Mouse (Mus musculus): Measurements from ENCODE around the gene Tecpr2. TPM values are rescaled to one million over a fixed set of nuclear protein-coding genes. Genes with fewer than 3 reads are reported as not detected.

Tecpr2 gene
- polyA plus RNA-seq, 2 experiments: 3.8 to 10.1 TPM

DNA sequence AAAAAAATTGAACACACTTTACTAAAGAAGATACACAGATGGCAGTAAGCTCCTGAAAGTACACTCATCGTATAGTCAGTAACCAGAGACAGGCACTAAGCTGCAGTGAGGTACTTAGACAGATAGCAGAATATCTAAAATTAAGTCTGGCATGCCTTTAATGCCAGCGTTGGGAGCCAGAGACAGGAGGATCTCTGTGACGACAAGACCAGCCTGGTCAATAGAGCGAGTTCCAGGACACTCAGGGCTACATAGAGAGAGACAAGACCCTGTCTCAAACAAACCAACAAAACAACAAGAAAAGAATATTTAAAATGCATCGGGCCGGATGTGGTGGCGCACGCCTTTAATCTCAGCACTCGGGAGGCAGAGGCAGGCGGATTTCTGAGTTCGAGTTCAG, 109.0 kb downstream of the Tecpr2 start:
- 96% methylated on average over 11 of the region's 11 CpGs for WGBS
- no peak overlapping the region for H3K27ac ChIP-seq (replicated peaks; ENCODE audit: low read depth, low read length)
- no peak overlapping the region for H3K4me3 ChIP-seq (replicated peaks; ENCODE audit: low read length)
- DNase-seq (ENCODE audit: low spot score): no peak
- no peak overlapping the region for H3K9ac ChIP-seq (ENCODE audit: low read depth, low read length, severe bottlenecking)
- ATAC-seq (ENCODE audit: low FRiP score, low read depth): no peak
- no peaks in the 10 kb centered on the region for H3K4me1 ChIP-seq (ENCODE audit: control insufficient read depth, insufficient read depth, low read length)
- TF ChIP-seq POLR2A (IDR thresholded peaks at IDR 0.05; ENCODE audit: borderline replicate concordance, extremely low read depth, insufficient read depth, insufficient read length): no peak
- no peaks in the 10 kb centered on the region for H3K9me3 ChIP-seq (ENCODE audit: control insufficient read depth, low read length)
- H3K36me3 ChIP-seq (ENCODE audit: control insufficient read depth, insufficient read depth, low read length): no peaks in the 10 kb centered on the region
- H3K4me2 ChIP-seq (replicated peaks; ENCODE audit: low read depth, low read length, severe bottlenecking): no peak overlapping the region
- H3K27me3 ChIP-seq (ENCODE audit: control insufficient read depth, insufficient read depth, low read length): no peaks in the 10 kb centered on the region

DNA sequence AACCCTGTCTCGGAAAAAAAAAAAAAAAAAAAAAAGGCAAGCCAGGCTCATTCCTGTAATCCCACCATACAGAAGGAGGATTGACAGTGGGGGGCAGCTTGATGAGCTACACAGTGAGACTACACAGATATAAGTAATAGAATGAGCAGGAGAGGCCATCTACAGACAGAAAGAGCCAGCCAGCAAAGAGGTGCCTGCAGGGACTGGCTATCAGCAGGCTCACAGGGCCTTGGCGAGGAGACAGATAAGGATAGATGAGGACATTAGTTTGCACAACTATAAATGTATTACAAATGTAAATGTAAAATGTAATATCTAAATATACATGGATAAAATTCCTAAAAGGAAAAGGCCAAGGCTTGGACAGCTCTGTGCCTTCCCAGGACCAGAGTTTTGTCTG, 110.8 kb downstream of the Tecpr2 start:
- no peaks in the 10 kb centered on the region for H3K27me3 ChIP-seq (ENCODE audit: control insufficient read depth, insufficient read depth, low read length)
- ATAC-seq (ENCODE audit: low FRiP score, low read depth) (no peak), DNase-seq (ENCODE audit: low spot score) (no peak)
- no peak for TF ChIP-seq POLR2A (IDR thresholded peaks at IDR 0.05; ENCODE audit: borderline replicate concordance, extremely low read depth, insufficient read depth, insufficient read length)
- H3K9ac ChIP-seq (ENCODE audit: low read depth, low read length, severe bottlenecking): no peak overlapping the region
- no peak overlapping the region for H3K4me3 ChIP-seq (replicated peaks; ENCODE audit: low read length)
- 81% methylated on average over 2 of the region's 2 CpGs for WGBS
- no peaks in the 10 kb centered on the region for H3K9me3 ChIP-seq (ENCODE audit: control insufficient read depth, low read length)
- H3K4me2 ChIP-seq (replicated peaks; ENCODE audit: low read depth, low read length, severe bottlenecking): no peak overlapping the region
- no peaks in the 10 kb centered on the region for H3K36me3 ChIP-seq (ENCODE audit: control insufficient read depth, insufficient read depth, low read length)
- no peaks in the 10 kb centered on the region for H3K4me1 ChIP-seq (ENCODE audit: control insufficient read depth, insufficient read depth, low read length)
- no peak overlapping the region for H3K27ac ChIP-seq (replicated peaks; ENCODE audit: low read depth, low read length)

DNA sequence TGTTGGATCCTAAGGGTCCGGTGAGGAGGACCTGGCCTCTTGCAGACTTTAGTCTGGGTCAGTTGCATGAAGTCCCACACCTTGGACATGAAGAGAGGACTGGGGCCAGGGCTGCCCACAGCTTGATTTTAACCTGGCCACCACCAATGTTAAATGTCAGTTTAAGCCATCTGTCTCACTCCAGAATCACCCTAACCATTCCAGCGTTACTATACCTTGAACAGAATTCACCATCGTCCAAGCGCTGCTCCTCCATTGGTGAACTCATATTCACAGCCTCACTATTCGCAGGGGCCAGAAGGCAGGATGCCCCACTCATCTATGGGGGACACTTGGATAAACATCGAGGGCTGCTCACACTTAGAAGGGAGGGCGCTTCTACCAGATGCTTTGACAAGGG, 111.9 kb downstream of the Tecpr2 start:
- H3K4me3 ChIP-seq (replicated peaks; ENCODE audit: low read length): no peak overlapping the region
- 95% methylated on average over 7 of the region's 7 CpGs for WGBS
- DNase-seq (ENCODE audit: low spot score) (no peak), ATAC-seq (ENCODE audit: low FRiP score, low read depth) (no peak)
- no peak for TF ChIP-seq POLR2A (IDR thresholded peaks at IDR 0.05; ENCODE audit: borderline replicate concordance, extremely low read depth, insufficient read depth, insufficient read length)
- H3K9ac ChIP-seq (ENCODE audit: low read depth, low read length, severe bottlenecking): no peak overlapping the region
- no peak overlapping the region for H3K4me2 ChIP-seq (replicated peaks; ENCODE audit: low read depth, low read length, severe bottlenecking)
- H3K27me3 ChIP-seq (ENCODE audit: control insufficient read depth, insufficient read depth, low read length): no peaks in the 10 kb centered on the region
- no peak overlapping the region for H3K27ac ChIP-seq (replicated peaks; ENCODE audit: low read depth, low read length)
- H3K4me1 ChIP-seq (ENCODE audit: control insufficient read depth, insufficient read depth, low read length): peaks cover under 1% of the 10 kb centered on the region; the same call in 1 of the 2 replicates
- H3K36me3 ChIP-seq (ENCODE audit: control insufficient read depth, insufficient read depth, low read length): no peaks in the 10 kb centered on the region
- H3K9me3 ChIP-seq (ENCODE audit: control insufficient read depth, low read length): no peaks in the 10 kb centered on the region

DNA sequence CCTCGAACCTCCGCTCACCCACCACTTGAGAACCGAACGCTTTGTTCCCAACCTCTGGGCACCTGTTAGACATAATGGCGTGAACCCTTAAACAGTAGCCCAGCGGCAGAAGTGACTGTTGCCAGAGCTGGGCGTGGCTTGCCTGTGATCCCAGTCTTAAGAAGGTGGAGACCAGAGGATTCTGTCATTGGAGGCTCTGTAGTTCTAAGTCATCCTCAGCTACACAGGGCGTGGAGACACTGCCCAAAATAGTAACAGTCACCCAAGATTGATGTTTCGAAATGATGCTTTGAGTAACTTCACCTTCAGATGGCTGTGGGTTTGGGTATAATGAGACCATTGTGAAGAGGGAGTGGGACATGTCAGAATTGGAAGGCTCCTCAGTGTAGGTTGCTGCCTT, 115.1 kb downstream of the Tecpr2 start:
- ATAC-seq (ENCODE audit: low FRiP score, low read depth): no peak
- no peak for TF ChIP-seq POLR2A (IDR thresholded peaks at IDR 0.05; ENCODE audit: borderline replicate concordance, extremely low read depth, insufficient read depth, insufficient read length)

DNA sequence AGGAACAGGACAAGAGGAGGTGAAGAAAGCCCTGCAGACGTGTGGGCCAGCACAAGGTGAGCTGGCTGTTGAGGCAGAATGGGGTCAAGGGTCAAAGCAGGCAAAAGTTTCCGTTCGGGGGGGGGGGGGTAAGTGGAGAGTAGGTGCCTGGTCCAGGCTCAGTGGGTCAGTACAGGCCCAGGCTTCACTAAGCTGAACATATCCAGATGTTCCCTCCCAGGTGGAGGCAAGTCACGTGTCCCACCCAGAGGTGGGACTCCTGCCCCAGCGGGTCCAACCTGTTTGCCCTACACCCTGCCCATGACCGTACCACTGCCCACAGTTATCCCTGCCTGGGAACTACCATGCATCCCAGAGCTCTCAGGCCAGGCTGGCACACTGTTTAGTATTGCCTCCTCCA, 116.7 kb downstream of the Tecpr2 start:
- 70% methylated on average over 4 of the region's 6 CpGs for WGBS
- Histone ChIP-seq H3K27ac (replicated peaks; ENCODE audit: low read depth, low read length) (no peak overlapping the region), H3K27me3 (ENCODE audit: control insufficient read depth, insufficient read depth, low read length) (no peaks in the 10 kb centered on the region), H3K9ac (ENCODE audit: low read depth, low read length, severe bottlenecking) (no peak overlapping the region), H3K9me3 (ENCODE audit: control insufficient read depth, low read length) (no peaks in the 10 kb centered on the region), H3K4me2 (replicated peaks; ENCODE audit: low read depth, low read length, severe bottlenecking) (no peak overlapping the region), H3K4me1 (ENCODE audit: control insufficient read depth, insufficient read depth, low read length) (peaks cover 23% of the 10 kb centered on the region), H3K4me3 (replicated peaks; ENCODE audit: low read length) (no peak overlapping the region), H3K36me3 (ENCODE audit: control insufficient read depth, insufficient read depth, low read length) (no peaks in the 10 kb centered on the region)
- DNase-seq (ENCODE audit: low spot score) (no peak), ATAC-seq (ENCODE audit: low FRiP score, low read depth) (no peak)
- no peak for TF ChIP-seq POLR2A (IDR thresholded peaks at IDR 0.05; ENCODE audit: borderline replicate concordance, extremely low read depth, insufficient read depth, insufficient read length)

More for the DNA sequence above, 115.1 kb downstream of the Tecpr2 start:
- 71% methylated on average over 9 of the region's 9 CpGs for WGBS
- Histone ChIP-seq H3K4me1 (ENCODE audit: control insufficient read depth, insufficient read depth, low read length) (peaks cover 18% of the 10 kb centered on the region), H3K9me3 (ENCODE audit: control insufficient read depth, low read length) (no peaks in the 10 kb centered on the region), H3K4me3 (replicated peaks; ENCODE audit: low read length) (no peak overlapping the region), H3K27me3 (ENCODE audit: control insufficient read depth, insufficient read depth, low read length) (no peaks in the 10 kb centered on the region), H3K27ac (replicated peaks; ENCODE audit: low read depth, low read length) (no peak overlapping the region), H3K36me3 (ENCODE audit: control insufficient read depth, insufficient read depth, low read length) (no peaks in the 10 kb centered on the region), H3K9ac (ENCODE audit: low read depth, low read length, severe bottlenecking) (no peak overlapping the region), H3K4me2 (replicated peaks; ENCODE audit: low read depth, low read length, severe bottlenecking) (no peak overlapping the region)
- no peak for DNase-seq (ENCODE audit: low spot score)

DNA sequence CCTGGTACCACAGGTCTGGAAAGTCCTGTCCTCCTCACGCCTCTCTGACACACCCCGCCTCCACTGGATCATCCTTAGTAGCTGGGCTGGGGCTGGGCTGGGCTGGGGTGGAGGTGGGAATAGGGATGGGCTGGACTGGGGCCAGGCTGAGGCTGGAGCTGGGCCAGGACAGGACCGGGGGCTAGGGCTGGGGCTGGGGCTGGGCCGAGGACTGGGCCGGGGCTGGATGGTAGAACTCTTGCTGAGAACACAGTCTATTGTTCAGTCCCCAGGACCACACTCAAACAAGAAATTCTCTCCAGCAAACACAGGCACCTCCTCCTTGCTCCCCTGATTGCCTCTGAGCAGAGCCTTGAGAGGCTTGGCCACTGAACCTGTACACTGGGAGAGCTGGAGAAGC, 117.3 kb downstream of the Tecpr2 start:
- ATAC-seq (ENCODE audit: low FRiP score, low read depth): 0 out of 2 replicates have a peak, but pooled peaks have one; percentile 17
- TF ChIP-seq POLR2A (IDR thresholded peaks at IDR 0.05; ENCODE audit: borderline replicate concordance, extremely low read depth, insufficient read depth, insufficient read length): no peak
- WGBS: 49% methylated on average over 5 of the region's 5 CpGs
- DNase-seq (ENCODE audit: low spot score): no peak
- H3K9me3 ChIP-seq (ENCODE audit: control insufficient read depth, low read length): no peaks in the 10 kb centered on the region
- H3K27ac ChIP-seq (replicated peaks; ENCODE audit: low read depth, low read length): peak overlapping the region; percentile 38; the same call in 1 of the 2 replicates
- peak overlapping the region; percentile 25; the same call in 1 of the 2 replicates for H3K9ac ChIP-seq (ENCODE audit: low read depth, low read length, severe bottlenecking)
- H3K4me1 ChIP-seq (ENCODE audit: control insufficient read depth, insufficient read depth, low read length): peaks cover 23% of the 10 kb centered on the region
- no peak overlapping the region for H3K4me3 ChIP-seq (replicated peaks; ENCODE audit: low read length)
- H3K36me3 ChIP-seq (ENCODE audit: control insufficient read depth, insufficient read depth, low read length): no peaks in the 10 kb centered on the region
- no peak overlapping the region for H3K4me2 ChIP-seq (replicated peaks; ENCODE audit: low read depth, low read length, severe bottlenecking)
- H3K27me3 ChIP-seq (ENCODE audit: control insufficient read depth, insufficient read depth, low read length): no peaks in the 10 kb centered on the region

Data from limb, embryonic 14.5 days (tissue).